Mouse (Mus musculus): ENCODE results near the gene Reep6.

DNA sequence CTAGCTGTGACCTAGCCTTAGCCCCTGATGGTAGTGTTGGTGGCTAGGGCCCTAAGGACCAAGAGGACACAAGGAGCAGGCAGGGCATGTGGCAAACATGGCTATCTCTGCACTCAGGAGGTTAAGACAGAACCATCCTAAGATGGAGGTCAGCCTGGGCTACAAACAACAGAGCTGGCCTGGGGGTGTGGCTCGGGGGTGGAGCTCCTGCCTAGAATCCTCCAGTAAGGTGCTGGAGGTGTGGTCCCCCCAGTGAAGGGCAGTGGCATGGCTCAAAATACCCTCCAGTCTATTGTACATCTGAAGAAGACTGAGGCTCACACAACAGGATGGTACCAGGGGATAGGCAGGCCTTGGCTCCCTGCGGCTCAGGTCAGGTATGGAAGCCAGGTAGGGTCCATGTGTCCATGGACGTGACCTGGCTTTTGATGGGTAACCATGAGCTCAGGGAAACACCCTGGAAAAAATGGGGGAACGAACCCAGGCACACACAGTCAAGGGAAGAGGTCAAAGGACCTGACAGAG is 54.4 kb downstream of the Reep6 start:
- TF ChIP-seq CTCF (IDR thresholded peaks at IDR 0.05; ENCODE audit: low read depth, low read length) (no peak), GATA1 (IDR thresholded peaks at IDR 0.05; ENCODE audit: borderline replicate concordance, low read length) (no peak), GATA2 (IDR thresholded peaks at IDR 0.05; ENCODE audit: borderline replicate concordance, low read depth, low read length) (no peak), POLR2AphosphoS5 (IDR thresholded peaks at IDR 0.05; ENCODE audit: insufficient replicate concordance, low read depth, low read length) (no peak), TAL1 (conservative IDR thresholded peaks at IDR 0.05; ENCODE audit: low read depth, low read length) (no peak)

Measured in G1E (cell line).